Mouse (Mus musculus): ENCODE measurements around the gene Tmem121.

Gene Tmem121

DNA sequence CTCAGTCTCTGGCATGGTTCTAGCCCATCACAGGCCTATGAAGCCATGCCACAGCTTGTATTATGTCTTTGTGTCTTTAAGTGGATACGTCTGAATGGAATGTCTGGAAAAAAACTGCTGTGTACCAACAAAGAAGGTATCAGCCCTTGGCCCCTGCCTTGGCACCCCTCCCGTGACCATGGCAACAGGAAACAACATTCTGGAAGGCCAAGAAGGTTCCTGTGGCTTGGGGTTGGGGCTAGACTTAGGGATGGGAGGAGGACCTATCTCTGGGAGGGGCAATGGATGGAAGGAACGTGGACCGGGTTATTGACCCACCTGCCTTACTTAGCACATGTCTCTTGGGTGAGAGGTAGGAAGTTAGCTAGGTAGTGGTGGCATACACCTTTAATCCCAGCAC, 36.4 kb upstream of the Tmem121 start:
- DNase-seq (ENCODE audit: low spot score): no peak

DNA sequence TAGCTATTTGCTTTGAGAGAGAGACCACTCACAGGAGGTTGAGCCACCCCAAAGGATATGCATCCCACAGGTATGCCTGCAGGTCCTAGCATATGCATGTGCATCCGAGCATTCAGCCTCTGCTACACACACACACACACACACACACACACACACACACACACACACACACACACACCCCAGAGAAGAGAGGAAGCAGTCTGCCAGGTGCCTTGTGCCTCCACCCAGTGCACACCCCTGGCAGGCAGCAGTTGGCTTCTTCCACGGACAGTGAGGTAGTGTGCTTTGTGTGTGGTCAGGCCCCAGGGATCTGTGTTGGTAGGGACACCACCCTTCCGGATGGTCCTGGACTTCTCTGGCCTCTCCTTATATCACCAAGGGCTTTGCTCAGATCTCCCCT, 35.8 kb upstream of the Tmem121 start:
- no peak for DNase-seq (ENCODE audit: low spot score)

DNA sequence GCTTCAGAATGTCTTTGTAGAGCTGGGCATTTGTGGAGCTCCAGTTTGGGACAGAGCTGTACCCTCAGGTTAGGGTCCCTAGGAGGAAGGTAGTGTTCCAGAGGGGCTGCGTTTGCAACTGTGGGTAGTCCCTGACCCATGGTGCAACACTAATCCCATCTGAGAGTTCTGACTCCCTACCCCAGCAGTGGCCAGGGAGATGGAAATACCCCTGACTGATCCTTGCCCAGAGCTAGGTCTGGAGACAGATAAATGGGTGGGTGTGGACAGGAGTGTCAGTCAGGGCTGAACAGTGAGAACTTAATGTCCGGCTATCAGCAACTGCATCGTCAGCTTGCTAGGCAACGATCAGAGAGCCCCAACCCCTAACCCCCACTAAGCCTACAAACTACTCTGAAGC, 35.1 kb upstream of the Tmem121 start:
- DNase-seq (ENCODE audit: low spot score): no peak

DNA sequence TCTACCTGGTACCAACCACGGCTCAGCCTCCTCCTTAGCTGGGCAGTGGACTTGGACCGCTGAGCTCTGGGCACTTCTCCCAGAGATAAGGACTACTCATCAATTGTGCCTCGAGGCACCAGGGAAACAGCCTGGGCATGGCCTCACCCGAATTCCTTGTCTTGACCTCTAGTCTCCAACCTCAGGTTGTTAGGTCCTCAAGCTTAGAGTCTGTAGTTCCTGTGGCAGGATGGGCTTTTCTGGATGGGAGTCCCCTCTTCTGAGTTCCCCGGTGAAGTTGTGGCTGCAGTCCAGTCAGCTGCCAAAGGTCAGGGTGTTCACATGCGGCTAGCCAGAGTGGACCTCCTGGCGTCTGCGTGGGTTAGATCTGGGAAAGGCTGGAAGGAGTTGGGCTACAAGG, 34.7 kb upstream of the Tmem121 start:
- DNase-seq (ENCODE audit: low spot score): no peak

DNA sequence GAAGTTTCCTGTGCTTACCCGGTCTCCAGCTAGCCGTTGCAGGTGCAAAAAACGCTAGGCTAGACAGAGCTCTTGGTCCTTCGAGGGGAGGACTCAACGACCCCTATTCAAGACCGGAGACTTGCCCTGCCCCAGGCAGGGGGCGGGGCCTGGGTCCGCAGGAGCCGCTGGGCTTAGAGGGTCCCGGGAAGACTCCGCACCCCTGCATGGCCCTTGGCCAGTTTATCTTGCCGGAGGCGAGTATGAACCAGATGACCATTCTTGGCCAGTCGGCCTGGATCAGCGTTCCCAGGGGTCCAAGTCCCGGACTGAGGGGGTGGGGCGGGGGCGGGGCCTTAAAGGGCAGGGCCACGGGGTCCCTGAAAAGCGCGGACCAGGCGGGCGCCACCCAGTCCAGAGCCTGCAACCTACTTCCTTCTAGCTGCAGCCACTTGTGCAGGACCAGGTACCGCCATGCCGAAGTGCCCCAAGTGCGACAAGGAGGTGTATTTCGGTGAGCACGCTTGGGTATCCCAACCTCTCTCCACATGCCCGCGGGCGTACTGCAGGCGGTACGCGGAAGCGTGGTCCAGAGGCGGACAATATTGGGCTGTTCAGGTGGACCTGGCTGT, 34.0 kb upstream of the Tmem121 start:
- no peak for DNase-seq (ENCODE audit: low spot score)

DNA sequence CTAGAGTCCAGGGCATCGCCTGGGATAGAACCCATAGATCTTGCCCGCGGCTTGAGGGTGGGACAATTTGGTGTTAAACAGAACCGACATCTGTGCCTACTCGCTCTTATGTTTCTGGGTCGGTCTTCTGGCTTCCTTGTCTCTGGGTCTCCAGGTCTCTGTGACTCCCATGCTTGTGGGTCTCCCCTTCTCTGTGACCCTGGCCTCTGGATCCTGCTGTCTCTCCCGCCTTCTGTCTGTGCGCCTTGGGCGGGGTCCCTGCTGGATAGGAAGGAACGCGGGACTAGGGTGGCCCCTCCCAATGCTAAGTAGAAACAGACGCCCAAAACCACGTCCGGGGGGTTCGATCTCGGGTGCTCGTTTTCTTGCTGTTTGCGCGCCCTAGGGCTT, 33.5 kb upstream of the Tmem121 start:
- no peak for DNase-seq (ENCODE audit: low spot score)

DNA sequence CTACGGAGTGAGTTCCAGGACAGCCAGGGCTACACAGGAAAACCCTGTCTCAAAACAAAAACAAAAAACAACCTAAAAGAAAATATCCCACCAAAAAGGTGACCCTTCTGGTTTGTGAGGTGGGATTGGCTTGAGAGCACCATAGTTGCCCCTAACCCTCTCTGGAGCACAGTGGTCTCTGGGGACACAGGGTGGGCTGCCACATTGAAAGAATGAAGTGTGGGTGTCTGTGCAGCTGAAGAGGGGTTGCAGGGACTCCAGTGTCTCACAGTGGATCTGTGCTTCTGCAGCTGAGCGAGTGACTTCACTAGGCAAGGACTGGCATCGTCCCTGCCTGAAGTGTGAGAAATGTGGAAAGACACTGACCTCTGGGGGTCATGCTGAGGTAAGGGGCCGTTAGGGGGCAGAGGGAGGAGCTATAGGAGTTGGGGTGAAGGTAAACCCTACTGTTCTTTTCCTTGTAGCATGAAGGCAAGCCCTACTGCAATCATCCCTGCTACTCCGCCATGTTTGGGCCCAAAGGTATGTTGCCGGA, 32.7 kb upstream of the Tmem121 start:
- no peak for DNase-seq (ENCODE audit: low spot score)

DNA sequence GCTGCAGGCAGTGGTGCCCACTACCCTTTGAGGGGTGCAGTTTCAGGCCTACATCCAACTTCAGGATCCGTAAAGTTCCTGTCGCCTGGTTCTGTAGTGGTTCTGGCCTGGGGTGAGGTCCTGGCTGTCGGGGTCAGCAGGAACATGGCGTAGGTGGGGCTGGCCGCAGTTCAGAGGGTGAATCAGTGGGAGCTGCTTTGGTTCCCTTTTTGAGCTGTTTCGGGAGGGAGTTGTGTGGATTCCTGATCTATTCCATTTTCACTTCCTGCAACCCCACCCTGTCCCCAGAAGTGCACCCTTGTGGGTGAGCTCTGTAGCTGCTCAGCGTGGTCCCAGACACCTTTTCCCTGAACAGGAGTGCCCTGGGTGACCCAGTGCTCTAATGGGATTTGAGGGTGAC, 31.8 kb upstream of the Tmem121 start:
- no peak for DNase-seq (ENCODE audit: low spot score)

DNA sequence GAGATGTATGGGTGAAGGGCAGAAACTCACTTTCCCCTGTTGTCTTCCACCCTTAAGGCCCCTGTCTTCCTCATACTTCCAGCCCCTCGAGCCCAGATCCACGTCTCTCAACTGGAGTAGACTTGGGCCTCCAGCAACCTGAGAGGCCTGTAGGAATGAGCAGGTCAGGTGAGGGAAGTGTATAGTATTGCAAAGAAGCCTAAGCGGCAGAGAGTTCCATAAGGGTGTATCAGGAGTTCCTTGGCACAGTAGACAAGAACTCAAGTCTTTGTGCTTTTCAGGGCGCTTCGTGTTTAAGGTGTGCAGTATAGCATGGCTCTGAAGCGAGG, 31.0 kb upstream of the Tmem121 start:
- no peak for DNase-seq (ENCODE audit: low spot score)

DNA sequence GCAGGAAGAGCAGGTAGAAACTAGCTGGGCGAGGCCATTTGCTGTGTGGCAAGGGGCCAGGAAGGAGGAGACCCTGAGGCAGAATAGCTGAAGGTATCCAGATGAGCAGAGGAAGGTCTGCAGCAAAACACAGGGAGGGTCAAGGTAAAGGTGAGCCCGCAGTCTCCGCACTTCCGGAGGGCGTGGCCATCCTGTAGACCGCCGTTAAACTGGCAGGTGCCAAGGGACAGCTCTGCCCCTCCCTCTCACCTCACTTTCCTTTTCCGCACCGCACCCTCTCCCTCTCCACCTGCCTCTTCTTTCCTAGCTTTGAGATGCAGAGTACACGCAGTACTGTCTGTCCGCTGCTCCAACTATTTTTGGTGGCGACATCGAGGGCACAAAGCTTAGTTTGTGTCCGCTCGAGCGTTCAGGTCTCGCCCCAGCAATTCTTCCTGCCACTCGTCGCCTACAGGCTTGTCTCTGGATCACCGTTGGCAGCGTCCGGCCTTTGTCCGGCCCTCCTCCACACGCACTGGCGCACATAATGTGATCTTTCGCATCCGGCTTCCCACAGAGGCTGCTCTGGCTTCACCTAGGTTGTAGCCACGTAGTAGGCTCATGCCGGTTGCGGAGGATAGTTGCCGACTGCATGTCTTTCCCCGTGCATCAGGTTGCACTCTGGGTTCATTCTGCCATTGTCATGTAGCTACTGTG, 30.5 kb upstream of the Tmem121 start:
- no peak for DNase-seq (ENCODE audit: low spot score)

DNA sequence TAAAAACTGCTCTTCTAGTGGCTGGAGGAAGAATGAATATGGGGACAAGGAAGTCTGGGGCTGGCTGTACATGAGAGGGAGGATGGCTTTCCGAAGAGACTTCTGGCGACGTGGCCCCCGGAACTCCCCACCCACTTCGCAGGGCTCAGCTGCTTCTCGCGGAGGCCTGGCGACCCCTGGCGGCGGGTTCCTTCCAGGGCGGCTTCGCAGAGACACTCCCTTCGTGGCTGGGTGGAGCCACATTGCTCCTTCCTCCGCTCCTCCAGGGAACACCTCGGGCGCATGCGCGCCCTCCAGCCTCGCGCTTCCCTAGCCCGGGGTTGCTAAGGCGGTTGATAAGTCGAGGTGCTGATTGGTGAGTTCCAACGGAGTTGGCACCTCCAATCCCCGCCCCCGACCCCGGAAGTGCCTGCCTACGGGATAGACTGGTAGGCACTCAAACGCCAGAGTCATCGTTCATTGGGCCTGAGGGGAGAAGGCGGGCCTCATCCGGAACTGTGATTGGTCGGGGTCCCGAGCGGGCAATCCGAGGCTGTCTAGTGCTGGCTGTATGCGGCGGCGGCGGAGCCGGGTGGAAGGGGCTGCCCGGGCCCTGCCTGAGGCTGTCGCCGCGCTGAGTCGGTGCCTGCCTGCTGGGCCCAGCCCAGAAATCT, 29.7 kb upstream of the Tmem121 start, which contains the start of gene Tedc1:
Gene Tedc1, plus strand, starts transcription at position 535 of the 653 bp plus-strand sequence.
- DNase-seq (ENCODE audit: low spot score): peak; percentile 99

DNA sequence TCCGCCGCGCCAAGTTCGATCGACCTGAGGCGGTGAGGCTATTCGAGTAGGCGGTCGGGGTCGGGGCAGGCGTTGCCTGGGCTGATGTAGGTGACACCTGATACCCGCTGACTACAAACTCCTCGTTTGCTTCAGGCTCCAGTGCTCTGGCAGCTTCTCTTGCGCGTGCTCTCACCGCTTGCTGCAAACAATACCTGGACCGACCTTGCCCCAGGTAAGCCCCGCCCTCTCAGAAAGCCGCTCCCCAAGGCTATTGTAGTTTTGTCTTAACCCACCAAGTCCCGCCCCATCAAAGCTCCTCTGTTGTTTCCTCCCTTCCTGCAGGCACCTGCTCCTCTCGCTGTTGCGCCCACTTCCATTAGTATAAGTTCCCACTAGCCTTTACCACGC, 29.2 kb upstream of the Tmem121 start:
- no peak for DNase-seq (ENCODE audit: low spot score)

DNA sequence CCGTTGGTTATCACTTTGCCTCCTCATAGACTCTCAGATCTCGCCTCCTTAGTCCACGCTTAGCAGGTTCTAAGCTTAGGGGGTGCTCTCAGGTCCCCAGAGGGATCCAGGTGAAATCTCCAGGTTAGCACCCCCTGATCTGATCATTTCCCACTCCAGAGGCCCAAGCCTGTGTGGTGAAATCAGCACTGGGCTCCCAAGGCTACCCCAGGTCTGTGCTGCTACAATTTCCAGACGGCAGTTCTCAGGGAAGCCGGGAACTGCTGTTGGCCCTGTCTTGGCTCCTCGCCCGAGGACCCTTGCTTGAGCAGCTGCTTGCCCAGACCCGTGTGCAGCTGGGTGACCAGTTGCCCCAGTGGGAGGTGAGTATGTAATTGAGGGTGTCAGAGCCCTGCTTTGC, 28.7 kb upstream of the Tmem121 start:
- DNase-seq (ENCODE audit: low spot score): no peak

DNA sequence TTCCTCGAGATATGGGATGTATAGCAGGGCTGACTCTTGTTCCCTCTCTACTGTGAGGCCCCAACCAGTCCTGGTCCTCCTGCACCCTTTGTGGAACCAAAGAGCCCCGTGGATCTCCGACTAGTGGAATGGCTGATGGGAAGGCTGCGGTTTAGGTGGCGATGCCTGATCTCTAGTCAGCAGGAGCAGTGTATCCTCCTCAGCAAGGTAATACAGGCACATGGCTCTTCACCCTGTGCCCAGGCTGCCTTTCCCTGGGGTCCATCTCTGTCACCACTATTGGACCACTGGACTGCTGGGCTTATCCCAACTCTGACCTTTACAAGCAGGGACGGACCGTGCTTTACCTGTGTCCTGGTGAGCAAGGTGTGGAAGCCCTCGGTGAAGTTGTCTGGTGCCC, 28.2 kb upstream of the Tmem121 start:
- DNase-seq (ENCODE audit: low spot score): no peak

DNA sequence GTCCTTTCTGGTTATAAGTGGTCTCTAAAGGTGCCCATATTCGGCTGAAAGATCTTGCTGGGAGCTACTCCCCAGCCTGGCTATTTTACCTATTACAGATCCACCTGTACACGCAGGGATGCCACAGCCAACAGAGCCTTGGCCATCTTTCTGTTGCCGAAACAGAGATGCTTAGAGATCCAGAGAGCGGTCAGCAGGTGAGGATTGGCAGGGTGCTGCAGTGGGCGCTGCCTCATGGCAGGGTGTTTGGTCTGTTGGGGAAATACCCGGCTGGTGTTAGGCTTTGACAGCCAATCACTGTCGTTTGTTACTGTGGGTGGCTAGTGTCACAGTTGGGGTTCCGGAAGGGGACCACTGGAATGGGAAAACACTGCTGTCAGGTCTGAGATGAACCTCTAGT, 27.8 kb upstream of the Tmem121 start:
- no peak for DNase-seq (ENCODE audit: low spot score)

DNA sequence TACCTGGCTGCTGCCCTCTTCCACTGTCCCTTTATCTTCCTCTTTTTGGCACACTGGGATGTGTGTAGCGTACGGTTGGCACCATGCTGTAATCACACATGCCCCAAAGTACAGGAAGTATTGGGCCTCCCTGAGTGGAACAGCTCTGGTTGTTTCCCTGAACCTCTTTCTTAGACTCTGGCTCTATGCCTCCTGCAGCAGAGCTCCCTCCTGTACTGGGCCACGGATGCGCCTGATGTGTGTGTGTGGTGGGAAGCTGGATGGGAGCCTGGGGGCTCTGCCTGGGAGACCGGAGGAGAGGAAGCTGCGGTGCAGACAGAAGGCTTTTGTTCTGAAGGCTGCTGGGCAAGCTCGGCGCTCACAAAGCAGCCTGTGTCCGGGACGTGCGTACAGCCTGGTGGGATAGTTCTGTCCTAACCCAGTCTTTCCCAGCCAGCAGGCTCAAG, 22.1 kb upstream of the Tmem121 start:
- DNase-seq (ENCODE audit: low spot score): no peak

DNA sequence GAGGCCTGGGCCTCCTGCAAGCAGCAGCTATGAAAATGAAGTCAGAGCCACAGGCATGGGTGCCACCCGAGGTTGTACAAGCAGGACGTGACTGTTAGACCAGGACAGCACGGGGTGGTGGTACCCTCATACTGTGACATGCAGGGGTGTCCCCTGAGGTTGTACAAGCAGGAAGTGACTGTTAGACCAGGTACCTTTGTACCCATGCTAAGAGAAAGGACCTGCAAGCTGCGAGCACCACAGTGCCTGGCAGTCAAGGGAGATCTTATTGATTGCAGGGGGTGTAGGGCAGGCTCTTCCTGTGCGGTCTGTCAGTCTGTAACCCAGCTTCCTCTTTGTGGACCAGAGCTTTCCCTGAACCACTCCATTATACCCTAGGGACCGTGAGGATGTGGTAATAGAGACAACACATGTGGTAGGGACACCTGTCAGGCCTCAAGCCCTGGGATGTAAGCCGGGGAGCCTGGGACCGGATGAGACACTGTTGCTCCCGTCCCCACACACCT, 17.6 kb upstream of the Tmem121 start:
- DNase-seq (ENCODE audit: low spot score): no peak

DNA sequence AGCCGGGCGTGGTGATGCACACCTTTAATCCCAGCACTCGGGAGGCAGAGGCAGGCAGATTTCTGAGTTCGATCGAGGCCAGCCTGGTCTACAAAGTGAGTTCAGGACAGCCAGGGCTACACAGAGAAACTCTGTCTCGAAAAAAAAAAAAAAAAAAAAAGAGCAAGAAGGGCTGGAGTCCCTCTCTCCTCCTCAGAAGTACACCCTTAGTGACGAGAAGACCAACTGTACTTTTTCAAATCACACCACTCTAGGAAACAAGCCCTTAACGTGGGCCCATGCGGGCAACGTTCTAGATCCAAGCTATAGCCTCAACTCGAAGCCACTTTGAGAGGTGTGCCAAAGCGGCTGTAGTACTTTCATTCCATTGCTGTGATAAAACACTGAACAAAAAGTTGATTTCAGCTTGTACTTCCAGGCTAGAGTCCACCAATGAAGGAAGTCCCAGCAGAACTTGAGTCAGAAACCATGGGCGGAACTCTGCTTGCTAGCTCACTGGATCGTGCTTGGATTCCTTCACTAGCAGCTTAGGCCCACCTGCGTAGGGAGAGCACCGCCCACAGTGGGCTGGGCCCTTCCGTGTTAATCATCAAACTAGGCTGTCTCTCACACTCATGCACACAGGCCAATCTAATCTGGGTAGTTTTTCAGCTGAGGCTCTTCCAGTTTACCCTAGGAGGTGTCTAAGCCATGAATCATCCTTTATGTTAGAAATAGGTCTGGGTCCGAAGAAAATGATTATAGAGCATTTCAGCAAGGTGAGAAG, 8.6 kb upstream of the Tmem121 start:
- DNase-seq (ENCODE audit: low spot score): no peak

DNA sequence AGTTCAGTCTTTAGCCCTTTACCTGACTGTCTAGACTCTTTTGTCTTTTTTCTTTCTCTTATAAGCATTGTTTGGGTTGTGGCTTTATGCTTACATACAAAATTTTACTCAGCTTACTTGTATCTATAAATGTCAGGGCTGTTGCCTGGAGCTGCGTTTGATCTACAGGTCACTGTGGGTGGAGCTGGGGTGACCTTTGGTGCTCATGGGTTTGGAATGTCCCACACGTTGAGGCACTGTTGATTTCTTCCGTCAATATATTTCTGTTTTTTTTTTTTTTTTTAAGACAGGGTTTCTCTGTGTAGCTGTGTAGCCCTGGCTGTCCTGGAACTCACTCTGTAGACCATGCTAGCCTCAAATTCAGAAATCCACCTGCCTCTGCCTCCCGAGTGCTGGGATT, 4.7 kb upstream of the Tmem121 start:
- no peak for DNase-seq (ENCODE audit: low spot score)

DNA sequence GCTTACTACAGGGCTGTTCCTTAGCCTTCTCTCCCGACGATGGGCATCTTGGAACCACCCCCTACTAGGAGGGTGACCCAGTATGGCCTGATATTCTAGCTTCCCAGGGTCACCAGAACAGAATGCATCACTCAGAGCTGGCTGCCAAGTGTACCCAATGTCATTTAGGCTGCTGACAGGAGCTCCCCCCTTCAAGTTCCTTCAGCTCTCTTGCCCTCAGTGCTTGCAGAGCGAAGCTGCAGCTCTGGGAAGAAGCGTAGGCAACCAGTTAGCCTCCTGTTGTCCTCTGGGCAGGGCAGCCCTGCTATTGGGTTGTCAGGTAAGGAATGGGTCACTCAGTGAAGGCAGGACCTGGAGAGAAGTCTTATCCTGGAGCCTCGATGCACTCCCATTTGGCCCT, 785 bp upstream of the Tmem121 start:
- no peak for DNase-seq (ENCODE audit: low spot score)

DNA sequence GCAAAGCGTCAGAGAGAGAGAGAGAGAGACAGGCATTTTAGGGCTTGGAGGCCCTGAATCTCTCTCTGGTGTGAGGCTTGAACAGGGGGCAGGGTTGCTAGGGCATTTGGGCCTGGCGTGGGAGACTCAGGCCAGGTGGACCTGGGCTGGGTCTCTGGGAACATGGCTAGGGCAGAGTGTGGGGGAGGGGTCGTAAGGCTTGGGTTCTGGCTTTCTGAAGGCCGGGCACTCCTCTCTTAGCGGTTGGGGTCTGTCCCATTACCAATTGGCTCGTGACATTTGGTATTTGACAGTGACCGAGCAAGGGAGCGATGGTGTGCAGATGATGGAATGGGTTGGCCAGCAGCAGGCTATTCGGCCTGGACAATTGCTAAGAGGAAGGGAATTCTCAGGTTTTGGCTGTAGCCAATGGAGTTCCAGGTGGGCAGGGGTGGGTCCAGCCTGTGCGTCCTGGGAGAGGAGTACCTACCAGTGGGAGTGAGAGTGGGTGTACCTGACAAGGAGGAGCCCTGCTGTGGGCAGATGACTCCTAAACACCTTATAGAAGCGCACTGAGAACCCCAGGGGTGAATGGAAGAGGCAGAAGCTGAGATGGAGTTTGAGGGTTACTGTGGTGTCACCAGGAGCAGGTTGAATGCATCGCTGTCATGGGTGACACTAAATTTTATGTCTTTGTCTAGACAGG, 738 bp downstream of the Tmem121 start:
- no peak for DNase-seq (ENCODE audit: low spot score)

DNA sequence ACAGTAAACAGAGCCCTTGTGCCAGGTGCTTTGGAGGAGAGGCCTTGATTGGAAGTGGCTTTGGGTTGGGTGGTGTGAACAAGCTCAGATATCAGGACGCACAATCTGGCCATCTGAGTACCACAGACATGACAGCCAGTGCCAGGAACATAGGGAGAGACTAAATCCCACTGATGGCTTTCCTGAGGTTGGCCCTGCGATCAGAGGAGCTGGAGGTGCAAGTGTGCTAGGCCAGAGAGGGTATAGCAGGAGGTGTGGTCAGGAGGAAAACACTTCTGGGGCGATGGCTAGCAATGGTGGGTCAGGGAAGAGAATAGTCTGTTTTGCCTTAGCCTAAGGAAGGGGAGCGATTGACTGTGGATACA, 1.3 kb downstream of the Tmem121 start:
- DNase-seq (ENCODE audit: low spot score): no peak

Data from urinary bladder, postnatal 25 days (tissue).